Mouse (Mus musculus): ENCODE measurements around the gene C1qtnf9.

DNA sequence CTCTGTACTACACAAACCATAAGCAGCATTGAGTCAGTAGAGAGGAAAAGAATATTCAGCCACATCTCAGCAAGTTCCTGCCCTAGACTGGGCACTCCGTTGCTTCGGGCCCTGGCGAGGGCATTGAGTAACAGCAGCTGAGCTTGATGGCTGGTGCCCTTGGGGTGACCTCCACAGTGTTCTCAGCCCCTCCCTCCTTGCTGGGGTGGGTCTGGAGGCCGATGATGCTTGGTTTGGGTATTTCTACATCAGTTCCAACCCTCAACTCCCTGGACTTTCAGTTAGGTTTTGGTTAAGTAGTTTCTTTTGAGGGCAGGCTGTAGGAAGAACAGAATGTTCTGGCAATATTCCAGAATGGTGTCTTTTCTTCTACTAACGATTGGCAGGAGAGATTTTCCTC, 50.1 kb downstream of the C1qtnf9 start:
- no peak for TF ChIP-seq CTCF (IDR thresholded peaks at IDR 0.05; ENCODE audit: extremely low read depth, insufficient read depth, low read length)
- no peak for TF ChIP-seq POLR2A (IDR thresholded peaks at IDR 0.05; ENCODE audit: extremely low read depth, insufficient read depth, low read length)
